Mouse (Mus musculus) forebrain, embryonic 11.5 days (tissue): ENCODE data around the gene Trim2. TPM values are rescaled to one million over a fixed set of nuclear protein-coding genes. Genes with fewer than 3 reads are reported as not detected.

ENCODE experiments used
- ATAC-seq: fragments of 200-750 bp; cut with Nextera tagmentation; replicated peaks from 2 replicates; pipeline ENCODE4 v1.8.0; 2017; ENCODE audit warnings: moderate TSS enrichment; ENCODE audit not compliant: low FRiP score
- DNase-seq: peaks from one replicate; pipeline ENCODE4 v3.0.0-alpha.2; 2017; ENCODE audit warnings: low spot score
- H3K27ac ChIP-seq: fragments of 300-500 bp; sonication (generic); 2 replicates; pipeline ENCODE4 v1.5.1; 2014; ENCODE audit warnings: low read depth, low read length
- H3K27me3 ChIP-seq: fragments of 300-500 bp; sonication (generic); 2 replicates; pipeline ENCODE4 v1.6.1; 2014; ENCODE audit warnings: mild to moderate bottlenecking, low read length, mixed read lengths; ENCODE audit not compliant: control insufficient read depth, insufficient read depth
- H3K36me3 ChIP-seq: fragments of 300-500 bp; sonication (generic); 2 replicates; pipeline ENCODE4 v1.6.1; 2014; ENCODE audit warnings: mild to moderate bottlenecking, low read length, moderate library complexity, mixed read lengths; ENCODE audit not compliant: control insufficient read depth, insufficient read depth
- H3K4me1 ChIP-seq: fragments of 300-500 bp; sonication (generic); replicated peaks from 2 replicates; pipeline ENCODE4 v1.6.1; 2014; ENCODE audit warnings: low read length, mixed read lengths; ENCODE audit not compliant: control insufficient read depth, insufficient read depth
- H3K4me2 ChIP-seq: fragments of 300-500 bp; sonication (generic); 2 replicates; pipeline ENCODE4 v1.6.1; 2014; ENCODE audit warnings: low read depth, mild to moderate bottlenecking, low read length, moderate library complexity, mixed read lengths; ENCODE audit not compliant: severe bottlenecking
- H3K4me3 ChIP-seq: fragments of 300-500 bp; sonication (generic); 2 replicates; pipeline ENCODE4 v1.5.1; 2014; ENCODE audit warnings: low read depth, low read length
- H3K9ac ChIP-seq: fragments of 300-500 bp; sonication (generic); 2 replicates; pipeline ENCODE4 v1.6.1; 2014; ENCODE audit warnings: low read length
- H3K9me3 ChIP-seq: fragments of 300-500 bp; sonication (generic); 2 replicates; pipeline ENCODE4 v1.6.1; 2016; ENCODE audit warnings: low read length, mixed read lengths; ENCODE audit not compliant: control insufficient read depth
- WGBS: fragments of 180-500 bp; shearing (Covaris S2); extraction: QIAGEN DNeasy Blood & Tissue Kit; methylation state at CpG from one replicate; pipeline ENCODE4 v1.1.7; 2014; 5-methylcytosine and 5-hydroxymethylcytosine counted together
- polyA plus RNA-seq: library from polyadenylated mRNA; unstranded; fragments of >200 nt; fragmentation: Nextera tagmentation; extraction: Ambion mirVana; gene quantifications from 2 replicates; pipeline ENCODE4 v1.2.1, GENCODE M21; 2014

Gene Trim2
- polyA plus RNA-seq, 1 experiment from 2014 or later, result 70.3 TPM

DNA sequence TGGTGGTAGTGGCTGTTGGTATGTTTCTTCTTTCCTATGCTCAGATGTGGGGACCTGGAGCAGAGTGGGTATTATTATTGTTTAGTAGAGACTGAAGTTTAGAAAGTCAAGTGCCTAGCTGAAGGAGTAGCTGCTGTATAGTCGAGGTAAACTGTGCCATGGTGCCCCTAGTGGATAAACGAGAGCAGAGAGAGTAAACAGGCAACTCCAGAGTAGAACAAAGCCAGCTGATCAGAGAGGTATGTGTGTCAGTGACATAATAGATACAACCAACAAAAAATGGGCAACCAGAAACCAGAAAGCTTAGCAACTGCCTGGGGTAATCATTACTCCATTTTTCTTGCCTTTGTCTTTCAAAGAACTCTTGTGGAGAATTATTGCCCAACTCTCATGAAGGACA lies 81.7 kb downstream of the Trim2 start:
- no peaks in the 10 kb centered on the region; the same call in 1 of the 2 replicates for H3K4me1 ChIP-seq
- DNase-seq (no peak), ATAC-seq (no peak)
- no peaks in the 10 kb centered on the region for H3K27me3 ChIP-seq
- WGBS, result 21% methylated on average over 2 of the region's 2 CpGs
- H3K9ac ChIP-seq, result no peak overlapping the region
- H3K36me3 ChIP-seq, result no peaks in the 10 kb centered on the region
- no peak overlapping the region for H3K27ac ChIP-seq
- H3K4me2 ChIP-seq, result no peak overlapping the region
- H3K4me3 ChIP-seq, result no peak overlapping the region
- H3K9me3 ChIP-seq, result no peaks in the 10 kb centered on the region

DNA sequence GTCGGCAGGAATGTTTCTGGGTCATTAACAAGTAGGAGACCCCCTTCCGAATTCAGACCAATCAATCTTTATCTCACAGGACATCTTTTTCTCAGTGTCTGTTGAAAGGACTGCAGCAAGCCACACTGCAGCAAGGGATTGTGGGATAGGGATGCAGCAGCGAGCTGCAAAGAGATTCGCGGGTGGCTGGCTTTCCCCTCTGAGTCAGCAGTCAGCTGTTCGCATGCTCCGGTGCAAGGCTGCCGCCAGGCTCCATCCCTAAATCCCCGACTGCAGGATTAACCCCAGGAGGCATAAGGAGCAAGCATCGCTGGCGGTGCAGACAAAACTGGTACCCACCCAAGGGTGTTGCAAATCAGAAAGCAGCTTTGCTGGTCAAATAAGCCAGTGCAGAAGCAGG lies 85.9 kb downstream of the Trim2 start:
- Histone ChIP-seq H3K4me1 (peaks cover 11% of the 10 kb centered on the region), H3K4me3 (peak overlapping the region; percentile 49), H3K27me3 (no peaks in the 10 kb centered on the region), H3K27ac (peak overlapping the region; percentile 65; the same call in 1 of the 2 replicates), H3K36me3 (no peaks in the 10 kb centered on the region), H3K4me2 (peak overlapping the region; percentile 77), H3K9me3 (no peaks in the 10 kb centered on the region), H3K9ac (peak overlapping the region; percentile 65)
- under 1% methylated on average over 11 of the region's 11 CpGs for WGBS
- ATAC-seq, result peak; percentile 67
- peak; percentile 81 for DNase-seq

DNA sequence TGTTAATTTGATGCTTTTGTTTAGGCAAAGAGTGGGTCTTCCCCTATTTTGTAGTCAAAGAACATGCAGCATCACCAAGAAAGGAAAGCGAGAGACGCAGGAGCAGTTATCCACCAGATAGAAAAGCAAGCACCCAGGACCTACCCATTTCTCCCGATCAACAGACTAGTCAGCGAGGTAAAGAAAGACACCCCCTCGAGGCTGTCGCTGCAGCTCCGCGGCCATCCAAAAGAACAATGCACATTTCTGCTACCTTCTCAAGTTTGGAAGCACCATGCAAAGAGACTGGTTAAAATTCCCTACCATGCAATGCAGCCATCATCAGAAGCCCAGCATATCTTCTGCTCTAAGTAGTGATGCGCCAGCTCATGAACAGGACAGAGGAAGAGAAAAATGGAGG lies 86.4 kb downstream of the Trim2 start:
- Histone ChIP-seq H3K9ac (peak overlapping the region; percentile 65), H3K9me3 (no peaks in the 10 kb centered on the region), H3K27ac (peak overlapping the region; percentile 65), H3K4me2 (peak overlapping the region; percentile 77), H3K36me3 (no peaks in the 10 kb centered on the region), H3K4me1 (peaks cover 13% of the 10 kb centered on the region), H3K4me3 (peak overlapping the region; percentile 49), H3K27me3 (no peaks in the 10 kb centered on the region)
- ATAC-seq (peak; percentile 37), DNase-seq (no peak)
- WGBS, result 0% methylated on average over 9 of the region's 9 CpGs

DNA sequence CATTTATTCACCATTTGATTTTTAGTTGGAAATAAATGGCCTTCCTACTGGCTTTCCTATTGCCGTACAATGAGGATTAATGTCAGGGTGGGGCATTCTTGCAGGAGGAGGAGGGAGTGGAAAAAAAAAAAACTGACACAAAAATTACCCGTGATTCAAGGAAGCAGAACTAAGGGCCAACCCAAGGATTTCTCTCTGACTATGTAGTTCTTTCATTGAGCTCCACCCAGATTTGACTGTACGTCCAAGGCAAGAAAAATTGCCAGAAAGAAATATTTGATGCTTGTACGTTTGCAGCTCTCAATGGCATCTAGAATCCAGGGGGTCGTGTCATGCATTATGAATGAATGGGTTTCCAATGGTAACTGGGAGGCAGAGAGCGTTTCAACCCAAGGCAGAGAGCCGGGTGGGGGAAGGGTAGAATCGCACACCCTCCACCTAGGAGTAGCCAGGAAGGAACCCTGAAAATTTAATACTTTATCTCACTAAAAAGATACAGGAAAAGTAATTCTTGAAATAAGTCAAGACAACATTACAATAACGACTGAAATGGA lies 86.9 kb downstream of the Trim2 start:
- H3K4me1 ChIP-seq, result peaks cover 13% of the 10 kb centered on the region
- WGBS, result 4% methylated on average over 9 of the region's 9 CpGs
- H3K36me3 ChIP-seq, result no peaks in the 10 kb centered on the region
- peak overlapping the region; percentile 65; the same call in 1 of the 2 replicates for H3K9ac ChIP-seq
- no peaks in the 10 kb centered on the region for H3K9me3 ChIP-seq
- H3K27ac ChIP-seq, result peak overlapping the region; percentile 43; the same call in 1 of the 2 replicates
- peak overlapping the region; percentile 49 for H3K4me3 ChIP-seq
- peak overlapping the region; percentile 77 for H3K4me2 ChIP-seq
- ATAC-seq (peak; percentile 81), DNase-seq (peak; percentile 75)
- H3K27me3 ChIP-seq, result no peaks in the 10 kb centered on the region

DNA sequence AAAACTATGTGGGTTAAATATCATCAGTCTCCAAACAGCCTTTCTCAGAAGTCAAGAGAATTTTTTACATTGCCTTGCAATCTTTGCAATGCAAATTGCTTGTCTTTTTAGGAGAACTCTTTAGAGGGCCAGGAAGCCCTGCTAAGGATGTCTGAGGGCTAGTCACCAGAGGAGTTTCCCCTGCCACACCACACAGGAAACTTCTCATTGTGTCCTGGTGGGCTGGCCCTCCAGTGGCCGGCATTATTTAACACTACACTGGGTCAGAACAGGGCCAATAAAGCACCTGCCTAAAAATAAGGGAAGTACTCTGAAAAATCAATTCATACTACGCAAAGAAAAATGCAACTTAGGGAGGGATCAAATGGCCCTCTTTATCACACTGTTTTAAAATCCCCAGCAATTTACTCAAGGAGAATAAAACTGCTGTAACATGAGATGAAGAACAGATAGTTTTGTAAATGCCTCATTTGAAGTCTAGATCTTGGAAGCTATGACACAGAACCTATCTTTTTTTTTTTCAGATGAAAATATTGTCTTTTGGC lies 87.4 kb downstream of the Trim2 start:
- Histone ChIP-seq H3K27me3 (no peaks in the 10 kb centered on the region), H3K4me1 (peaks cover 13% of the 10 kb centered on the region), H3K4me3 (peak overlapping the region; percentile 49), H3K27ac (peak overlapping the region; percentile 43; the same call in 1 of the 2 replicates), H3K9ac (peak overlapping the region; percentile 65; the same call in 1 of the 2 replicates), H3K36me3 (no peaks in the 10 kb centered on the region), H3K9me3 (no peaks in the 10 kb centered on the region), H3K4me2 (peak overlapping the region; percentile 77)
- no peak for ATAC-seq
- WGBS, result 10% methylated on average over 2 of the region's 2 CpGs
- no peak for DNase-seq

DNA sequence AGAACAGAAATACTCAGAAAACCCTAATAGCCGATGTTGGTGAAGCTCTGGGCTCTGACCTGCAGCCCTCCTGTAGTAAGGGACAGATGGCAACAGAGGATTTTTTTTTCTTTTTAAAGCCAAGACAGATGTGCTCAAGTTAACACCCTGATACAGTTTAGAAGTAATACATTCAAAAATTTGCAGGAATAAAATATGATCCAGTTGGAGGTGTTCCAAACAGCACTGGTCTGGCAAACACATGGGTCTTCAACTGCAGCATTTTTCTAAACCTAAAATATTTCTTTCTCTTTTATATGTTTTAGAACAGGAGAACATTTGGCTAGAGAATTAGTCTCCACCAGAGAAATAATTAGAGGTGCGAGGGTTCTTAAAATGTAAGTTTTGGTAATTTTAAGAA lies 88.2 kb downstream of the Trim2 start:
- WGBS, result 48% methylated on average over 2 of the region's 2 CpGs
- DNase-seq (no peak), ATAC-seq (no peak)
- Histone ChIP-seq H3K9me3 (no peaks in the 10 kb centered on the region), H3K4me2 (peak overlapping the region; percentile 77; the same call in 1 of the 2 replicates), H3K27ac (no peak overlapping the region), H3K4me1 (peaks cover 14% of the 10 kb centered on the region), H3K9ac (peak overlapping the region; percentile 7), H3K36me3 (no peaks in the 10 kb centered on the region), H3K27me3 (no peaks in the 10 kb centered on the region), H3K4me3 (peak overlapping the region; percentile 49; the same call in 1 of the 2 replicates)

DNA sequence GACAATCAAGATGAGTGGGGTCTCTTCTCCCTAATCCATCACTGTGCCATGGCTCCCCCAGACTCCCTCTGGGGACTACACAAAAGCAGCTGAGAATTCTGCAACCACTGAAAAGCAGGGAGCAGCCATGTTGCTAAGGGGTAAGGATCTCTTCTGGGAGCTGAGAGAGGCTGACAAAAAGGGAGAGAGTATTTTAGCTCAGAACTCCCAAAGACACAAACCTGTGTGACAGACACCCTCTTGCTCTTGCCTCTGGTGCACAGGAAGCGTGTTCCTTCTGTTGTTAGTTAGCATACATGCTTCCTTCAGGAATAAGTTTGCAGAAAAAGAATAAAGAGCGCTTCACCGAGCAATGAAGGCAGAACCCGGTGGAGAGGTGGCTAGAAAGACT lies 88.7 kb downstream of the Trim2 start:
- peak overlapping the region; percentile 77; the same call in 1 of the 2 replicates for H3K4me2 ChIP-seq
- no peaks in the 10 kb centered on the region for H3K27me3 ChIP-seq
- no peak for DNase-seq
- peak overlapping the region; percentile 7 for H3K9ac ChIP-seq
- H3K4me3 ChIP-seq, result no peak overlapping the region; the same call in 1 of the 2 replicates
- no peaks in the 10 kb centered on the region for H3K9me3 ChIP-seq
- WGBS, result 27% methylated on average over 4 of the region's 4 CpGs
- H3K4me1 ChIP-seq, result peaks cover 14% of the 10 kb centered on the region
- H3K36me3 ChIP-seq, result no peaks in the 10 kb centered on the region
- H3K27ac ChIP-seq, result no peak overlapping the region
- ATAC-seq, result no peak

DNA sequence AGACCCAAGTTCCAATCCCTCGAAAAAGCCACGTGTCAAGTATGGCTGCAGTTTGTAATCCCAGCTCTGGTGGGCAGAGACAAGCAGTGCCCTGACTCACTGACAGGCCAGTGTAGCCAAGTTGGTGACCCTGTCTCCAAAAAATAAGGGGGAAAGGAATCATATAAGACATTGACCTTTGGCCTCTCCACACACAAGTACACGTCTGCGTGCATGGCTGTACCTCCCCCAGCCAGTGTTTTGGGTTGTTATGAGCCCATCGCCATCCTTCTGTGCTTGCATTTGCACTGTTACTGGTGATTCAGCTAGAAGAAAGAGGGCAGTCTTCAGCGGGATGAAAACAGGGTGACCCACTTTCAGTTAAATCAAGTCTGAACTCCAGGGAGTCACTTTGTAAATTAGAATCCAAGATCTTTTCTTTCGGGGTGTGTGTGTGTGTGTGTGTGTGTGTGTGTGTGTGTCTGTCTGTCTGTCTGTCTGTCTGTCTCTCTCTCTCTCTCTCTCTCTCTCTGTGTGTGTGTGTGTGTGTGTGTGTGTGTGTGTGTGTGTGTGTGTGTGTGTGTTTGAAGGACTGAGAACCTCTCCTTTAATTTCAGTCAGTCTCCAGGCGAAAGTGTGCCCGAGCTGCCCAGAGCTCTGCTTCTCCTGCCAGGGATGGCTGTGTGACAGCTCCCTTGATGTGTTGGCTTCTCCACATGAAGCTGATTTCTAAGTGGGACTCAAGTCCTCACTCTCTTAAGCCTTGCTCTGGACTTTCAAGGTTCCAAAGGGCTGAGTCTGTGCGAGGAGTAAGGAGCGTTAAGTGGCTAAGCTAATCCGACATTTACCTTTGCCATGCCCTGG lies 89.3 kb downstream of the Trim2 start:
- Histone ChIP-seq H3K9me3 (no peaks in the 10 kb centered on the region), H3K4me3 (no peak overlapping the region), H3K36me3 (no peaks in the 10 kb centered on the region), H3K9ac (peak overlapping the region; percentile 7), H3K27ac (no peak overlapping the region), H3K4me2 (peak overlapping the region; percentile 77; the same call in 1 of the 2 replicates), H3K27me3 (no peaks in the 10 kb centered on the region), H3K4me1 (peaks cover 14% of the 10 kb centered on the region)
- DNase-seq (no peak), ATAC-seq (no peak)
- 52% methylated on average over 12 of the region's 12 CpGs for WGBS
